Mouse (Mus musculus) heart, adult 2 months (tissue): Measurements from ENCODE around the gene Gm20662. TPM values are rescaled to one million over a fixed set of nuclear protein-coding genes. Genes with fewer than 3 reads are reported as not detected.

Experiments used
- DNase-seq, 2 experiments: peaks; one replicate each; pipeline ENCODE4 v3.0.0; 2021
- H3K27ac ChIP-seq: fragments of 200-600 bp; 2 replicates; pipeline ENCODE4 v1.8.1; 2022
- H3K27me3 ChIP-seq: fragments of 200-500 bp; 2 replicates; pipeline ENCODE4 v1.6.1; 2012; ENCODE audit warnings: mild to moderate bottlenecking, low read length, inconsistent platforms, mixed read lengths; ENCODE audit not compliant: control insufficient read depth, insufficient read depth
- H3K36me3 ChIP-seq: fragments of 200-500 bp; 2 replicates; pipeline ENCODE4 v1.6.1; 2012; ENCODE audit warnings: low read length, inconsistent platforms; ENCODE audit not compliant: control insufficient read depth, insufficient read depth
- H3K4me1 ChIP-seq: fragments of 200-500 bp; 2 replicates; pipeline ENCODE4 v1.6.1; 2011; ENCODE audit warnings: low read length; ENCODE audit not compliant: control insufficient read depth, insufficient read depth
- H3K4me3 ChIP-seq: fragments of 200-600 bp; 2 replicates; pipeline ENCODE4 v1.8.1; 2022
- H3K79me2 ChIP-seq: fragments of 200-500 bp; replicated peaks from 2 replicates; pipeline ENCODE4 v1.6.1; 2012; ENCODE audit warnings: mild to moderate bottlenecking, inconsistent platforms, low read length, moderate library complexity, mixed read lengths; ENCODE audit not compliant: control insufficient read depth, insufficient read depth
- H3K9ac ChIP-seq: fragments of 200-500 bp; 2 replicates; pipeline ENCODE4 v1.6.1; 2012; ENCODE audit warnings: low read depth, mild to moderate bottlenecking, control low read depth, inconsistent platforms, low read length, mixed read lengths
- CTCF ChIP-seq: fragments of 200-600 bp; IDR thresholded peaks from 2 replicates; pipeline ENCODE4 v1.8.1; 2022; ENCODE audit warnings: antibody characterized with exemption, mild to moderate bottlenecking, moderate library complexity
- EP300 ChIP-seq: fragments of 200-500 bp; IDR thresholded peaks from 2 replicates; pipeline ENCODE4 v1.6.1; 2011; ENCODE audit warnings: low read depth, low read length, control low read depth; ENCODE audit not compliant: insufficient read depth
- POLR2A ChIP-seq: fragments of 200-500 bp; IDR thresholded peaks from 2 replicates; pipeline ENCODE4 v1.6.1; 2011; ENCODE audit warnings: mild to moderate bottlenecking, low read depth, low read length, control low read depth; ENCODE audit not compliant: insufficient read depth
- WGBS: fragments of 180-500 bp; shearing (Covaris S2); methylation state at CpG from one replicate; pipeline ENCODE4 v1.1.7; 2018; 5-methylcytosine and 5-hydroxymethylcytosine counted together
- intact Hi-C: fragments of 180-260 bp; cut with DNase I; formaldehyde crosslinking; loops from one replicate; pipeline ENCODE4 v1.15.1; 2025
- microRNA-seq, 2 experiments: library from miRNA; unstranded; fragments of <30 nt; microRNA quantifications; one replicate each; pipeline ENCODE4 v1.2.0; 2021
- polyA plus RNA-seq: library from polyadenylated mRNA; depleted of rRNA; stranded (reverse); fragments of >200 nt; gene quantifications from 2 replicates; pipeline ENCODE4 v1.2.3, GENCODE M21; 2012; rRNA removed
- total RNA-seq, 2 experiments: library from RNA; stranded (reverse); gene quantifications; 2 replicates each; pipeline ENCODE4 v1.2.3; 2021

Gene Gm20662
- total and polyA plus RNA-seq, 3 experiments = 1.4 to 2.3 (median 1.8) TPM

DNA sequence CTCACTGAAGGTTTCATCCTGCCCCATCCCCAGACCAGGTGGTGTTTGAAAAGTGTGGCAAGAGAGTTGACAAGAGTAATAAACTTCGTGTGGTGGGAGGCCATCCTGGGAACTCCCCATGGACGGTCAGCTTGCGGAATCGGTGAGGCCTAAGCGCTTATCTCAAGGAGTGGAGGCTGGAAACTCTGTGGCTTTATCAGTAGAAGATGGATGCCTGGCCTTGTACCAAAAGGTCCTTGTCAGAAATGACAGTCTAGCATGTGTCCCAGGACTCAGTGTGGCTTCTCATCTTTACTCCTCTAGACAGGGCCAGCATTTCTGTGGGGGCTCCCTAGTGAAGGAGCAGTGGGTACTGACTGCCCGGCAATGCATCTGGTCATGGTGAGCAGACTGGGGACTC is 87.4 kb downstream of the Gm20662 start:
- 54% methylated on average over 6 of the region's 6 CpGs for WGBS
- TF ChIP-seq EP300 = no peak
- no peak for TF ChIP-seq CTCF
- TF ChIP-seq POLR2A = 0 out of 2 replicates have a peak, but pooled peaks have one; percentile 5
- no peak overlapping the region for H3K27ac ChIP-seq
- no peak for DNase-seq
- intact Hi-C loops = no loop called here
- H3K4me1 ChIP-seq = peaks cover 3% of the 10 kb centered on the region
- H3K36me3 ChIP-seq = no peaks in the 10 kb centered on the region
- H3K27me3 ChIP-seq = no peaks in the 10 kb centered on the region
- H3K4me3 ChIP-seq = no peak overlapping the region
- no peaks in the 10 kb centered on the region for H3K79me2 ChIP-seq
- no peak overlapping the region for H3K9ac ChIP-seq

GRCm38 (mm10) chr9:108085261-108085660 is 89.1 kb downstream of the Gm20662 start:
- 95% methylated on average over 4 of the region's 4 CpGs for WGBS
- Histone ChIP-seq H3K36me3 (no peaks in the 10 kb centered on the region), H3K27me3 (no peaks in the 10 kb centered on the region), H3K27ac (no peak overlapping the region), H3K79me2 (no peaks in the 10 kb centered on the region), H3K4me1 (no peaks in the 10 kb centered on the region), H3K9ac (no peak overlapping the region), H3K4me3 (no peak overlapping the region)
- intact Hi-C loops = no loop called here
- no peak for TF ChIP-seq EP300
- TF ChIP-seq CTCF = no peak
- no peak for TF ChIP-seq POLR2A
- DNase-seq = no peak

DNA sequence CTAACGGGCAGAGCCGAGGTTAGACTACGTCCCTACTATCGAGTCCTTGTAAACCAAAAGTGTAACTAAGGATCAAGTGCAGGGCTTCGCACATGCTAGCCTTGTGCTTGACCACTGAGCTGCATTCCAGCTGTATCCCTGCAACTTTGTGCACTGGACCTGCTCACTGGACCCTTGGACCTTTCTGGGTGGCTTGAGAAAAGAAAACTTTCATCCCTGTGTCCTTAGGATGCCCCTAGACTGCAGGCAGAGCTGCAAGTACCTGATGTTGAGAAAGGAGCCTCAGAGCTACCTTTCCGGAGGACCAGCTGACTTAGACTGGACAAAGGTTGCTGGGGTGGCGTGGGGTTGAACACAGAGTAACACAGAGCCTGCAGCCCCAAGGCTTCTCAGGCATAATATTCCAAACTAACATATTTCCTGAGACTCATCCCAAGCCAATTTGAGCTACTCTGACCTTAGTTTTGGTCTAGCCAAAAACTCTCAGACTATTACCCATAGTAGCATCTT is 94.5 kb downstream of the Gm20662 start:
- TF ChIP-seq POLR2A = no peak
- TF ChIP-seq CTCF = no peak
- no peak for TF ChIP-seq EP300
- no peaks in the 10 kb centered on the region for H3K79me2 ChIP-seq
- no peak overlapping the region for H3K9ac ChIP-seq
- WGBS = 96% methylated on average over 7 of the region's 7 CpGs
- peaks cover 3% of the 10 kb centered on the region for H3K4me1 ChIP-seq
- no peak overlapping the region for H3K27ac ChIP-seq
- H3K27me3 ChIP-seq = no peaks in the 10 kb centered on the region
- intact Hi-C loops = no loop called here
- no peak for DNase-seq
- no peaks in the 10 kb centered on the region for H3K36me3 ChIP-seq
- no peak overlapping the region for H3K4me3 ChIP-seq

GRCm38 (mm10) chr9:108093586-108093985 is 97.4 kb downstream of the Gm20662 start:
- no peak overlapping the region for H3K27ac ChIP-seq
- peak overlapping the region; percentile 83 for H3K4me3 ChIP-seq
- H3K27me3 ChIP-seq = no peaks in the 10 kb centered on the region
- H3K36me3 ChIP-seq = no peaks in the 10 kb centered on the region
- peaks cover 3% of the 10 kb centered on the region for H3K4me1 ChIP-seq
- intact Hi-C loops = no loop called here
- DNase-seq = no peak
- TF ChIP-seq EP300 (no peak), CTCF (no peak), POLR2A (no peak)
- 0 out of 2 replicates have a peak overlapping the region, but pooled peaks have one; percentile 3 for H3K9ac ChIP-seq
- H3K79me2 ChIP-seq = no peaks in the 10 kb centered on the region
- 66% methylated on average over 10 of the region's 10 CpGs for WGBS

- WGBS = 2% methylated on average over 52 of the region's 52 CpGs
- Histone ChIP-seq H3K27ac (peak within 1 kb of the TSS; percentile 67), H3K36me3 (no peaks in the 10 kb centered on the region), H3K79me2 (no peaks in the 10 kb centered on the region), H3K4me3 (peak within 1 kb of the TSS; percentile 83), H3K9ac (peak within 1 kb of the TSS; percentile 85), H3K4me1 (peaks cover 3% of the 10 kb centered on the region), H3K27me3 (no peaks in the 10 kb centered on the region)
- DNase-seq = peak; percentile 96
- intact Hi-C loops = no loop called here
- TF ChIP-seq CTCF (peak; percentile 39), EP300 (no peak), POLR2A (peak; percentile 55)
These were observed 98.2 kb downstream of the Gm20662 start, which contains the start of gene Apeh for GRCm38 (mm10) chr9:108094184-108094941. Gene Apeh (minus strand): TSS chr9:108094606.

Small RNAs within 50 kb of the gene (microRNA-seq; reads per million reads assigned to microRNA genes)
- 0 to 0.39 reads per million in 2 experiments for gene Mir7088

Other genes starting within 250 kb of the Gm20662 start
- gene Rbm5, start 225.4 kb upstream of the Gm20662 start, total RNA-seq = 10 to 100 TPM; 38.9 to 54.6 TPM
- gene Rbm5, start 225.4 kb upstream of the Gm20662 start, polyA plus RNA-seq = 50.5 and 68.3 TPM in 2 replicates
- gene Rbm6, start 123.1 kb upstream of the Gm20662 start, total RNA-seq = 10 to 100 TPM; 29.8 to 31.2 TPM
- gene Rbm6, start 123.1 kb upstream of the Gm20662 start, polyA plus RNA-seq = 8.3 and 18.1 TPM in 2 replicates
- 10 to 100 TPM; 11.0 to 11.2 TPM for gene Mon1a, start 108.2 kb upstream of the Gm20662 start, total RNA-seq
- gene Mon1a, start 108.2 kb upstream of the Gm20662 start, polyA plus RNA-seq = 15.1 and 16.0 TPM in 2 replicates
- gene Mst1r, start 89.5 kb upstream of the Gm20662 start, total RNA-seq = 1 to 10 TPM; 3.1 to 3.3 TPM
- 11.3 and 12.5 TPM in 2 replicates for gene Mst1r, start 89.5 kb upstream of the Gm20662 start, polyA plus RNA-seq
- gene Actl11, start 67.9 kb upstream of the Gm20662 start, total RNA-seq = not detected
- 0.09 and 0.14 TPM in 2 replicates for gene Actl11, start 67.9 kb upstream of the Gm20662 start, polyA plus RNA-seq
- not detected for gene Camkv, start 60.7 kb upstream of the Gm20662 start, total RNA-seq
- gene Camkv, start 60.7 kb upstream of the Gm20662 start, polyA plus RNA-seq = 0.02 and 0.06 TPM in 2 replicates
- 1 to 10 TPM in 1 of 2 experiments, under 1 TPM in 1; 0.70 to 1.2 TPM for gene Traip, start 46.2 kb upstream of the Gm20662 start, total RNA-seq
- gene Traip, start 46.2 kb upstream of the Gm20662 start, polyA plus RNA-seq = 0.20 and 0.37 TPM in 2 replicates
- 10 to 100 TPM; 13.4 to 15.7 TPM for gene Uba7, start 20.8 kb upstream of the Gm20662 start, total RNA-seq
- 53.2 and 59.0 TPM in 2 replicates for gene Uba7, start 20.8 kb upstream of the Gm20662 start, polyA plus RNA-seq
- not detected for gene Gm20661, start 13.3 kb upstream of the Gm20662 start, total RNA-seq
- 0.32 and 1.2 TPM in 2 replicates for gene Gm20661, start 13.3 kb upstream of the Gm20662 start, polyA plus RNA-seq
- 1 to 10 TPM; 4.8 to 8.3 TPM for gene Inka1, start 10.5 kb upstream of the Gm20662 start, total RNA-seq
- 12.6 and 15.7 TPM in 2 replicates for gene Inka1, start 10.5 kb upstream of the Gm20662 start, polyA plus RNA-seq
- 1 to 10 TPM in 1 of 2 experiments, under 1 TPM in 1; 0.20 to 1.1 TPM for gene Cdhr4, start 3.9 kb upstream of the Gm20662 start, total RNA-seq
- 2.0 and 8.8 TPM in 2 replicates for gene Cdhr4, start 3.9 kb upstream of the Gm20662 start, polyA plus RNA-seq
- 10 to 100 TPM; 30.9 to 39.8 TPM for gene Ip6k1, start 6.2 kb downstream of the Gm20662 start, total RNA-seq
- 46.0 and 62.1 TPM in 2 replicates for gene Ip6k1, start 6.2 kb downstream of the Gm20662 start, polyA plus RNA-seq
- gene Gmppb, start 52.9 kb downstream of the Gm20662 start, total RNA-seq = 10 to 100 TPM; 10.1 to 10.2 TPM
- 9.6 and 11.2 TPM in 2 replicates for gene Gmppb, start 52.9 kb downstream of the Gm20662 start, polyA plus RNA-seq
- gene Amigo3, start 56.8 kb downstream of the Gm20662 start, total RNA-seq = 1 to 10 TPM; 1.5 to 2.0 TPM
- 3.1 and 5.1 TPM in 2 replicates for gene Amigo3, start 56.8 kb downstream of the Gm20662 start, polyA plus RNA-seq
- gene Mst1, start 84.1 kb downstream of the Gm20662 start, total RNA-seq = not detected
- 0.59 TPM in 1 of 2 replicates, not detected in the other for gene Mst1, start 84.1 kb downstream of the Gm20662 start, polyA plus RNA-seq
- 10 to 100 TPM; 79.3 to 86.7 TPM for gene Rnf123, start 87.0 kb downstream of the Gm20662 start, total RNA-seq
- 114 and 126 TPM in 2 replicates for gene Rnf123, start 87.0 kb downstream of the Gm20662 start, polyA plus RNA-seq
- gene Apeh, start 98.3 kb downstream of the Gm20662 start, total RNA-seq = 10 to 100 TPM; 37.6 to 39.3 TPM
- gene Apeh, start 98.3 kb downstream of the Gm20662 start, polyA plus RNA-seq = 58.0 and 92.7 TPM in 2 replicates
- under 1 TPM; 0.03 to 0.05 TPM for gene Bsn, start 194.0 kb downstream of the Gm20662 start, total RNA-seq
- 0.06 and 0.10 TPM in 2 replicates for gene Bsn, start 194.0 kb downstream of the Gm20662 start, polyA plus RNA-seq